Mouse (Mus musculus) forebrain, embryonic 13.5 days (tissue): ENCODE results near the gene Epb41l1. TPM values are rescaled to one million over a fixed set of nuclear protein-coding genes. Genes with fewer than 3 reads are reported as not detected.

Experiments used
- ATAC-seq: fragments of 200-750 bp; cut with Nextera tagmentation; 2 replicates; pipeline ENCODE4 v1.8.0; 2017
- H3K27ac ChIP-seq: fragments of 300-500 bp; sonication (generic); 2 replicates; pipeline ENCODE4 v1.5.1; 2015; ENCODE audit warnings: inconsistent platforms, mild to moderate bottlenecking, moderate library complexity
- H3K27me3 ChIP-seq: fragments of 300-500 bp; sonication (generic); 2 replicates; pipeline ENCODE4 v1.6.1; 2015; ENCODE audit warnings: mild to moderate bottlenecking, inconsistent platforms
- H3K36me3 ChIP-seq: fragments of 300-500 bp; sonication (generic); 2 replicates; pipeline ENCODE4 v1.6.1; 2015; ENCODE audit warnings: mild to moderate bottlenecking, inconsistent platforms; ENCODE audit not compliant: poor library complexity, severe bottlenecking
- H3K4me1 ChIP-seq: fragments of 300-500 bp; sonication (generic); 2 replicates; pipeline ENCODE4 v1.6.1; 2015; ENCODE audit warnings: inconsistent platforms
- H3K4me2 ChIP-seq: fragments of 300-500 bp; sonication (generic); 2 replicates; pipeline ENCODE4 v1.6.1; 2015; ENCODE audit warnings: inconsistent platforms, mild to moderate bottlenecking, moderate library complexity
- H3K4me3 ChIP-seq: fragments of 300-500 bp; sonication (generic); 2 replicates; pipeline ENCODE4 v1.5.1; 2015; ENCODE audit warnings: mild to moderate bottlenecking, inconsistent platforms
- H3K9ac ChIP-seq: fragments of 300-500 bp; sonication (generic); 2 replicates; pipeline ENCODE4 v1.6.1; 2015; ENCODE audit warnings: mild to moderate bottlenecking, inconsistent platforms
- H3K9me3 ChIP-seq: fragments of 300-500 bp; sonication (generic); replicated peaks from 2 replicates; pipeline ENCODE4 v1.6.1; 2016; ENCODE audit warnings: inconsistent platforms
- WGBS: fragments of 180-500 bp; shearing (Covaris S2); methylation state at CpG from one replicate; pipeline ENCODE4 v1.1.7; 2015; 5-methylcytosine and 5-hydroxymethylcytosine counted together
- polyA plus RNA-seq: library from polyadenylated mRNA; unstranded; fragments of >200 nt; fragmentation: Nextera tagmentation; extraction: Ambion mirVana; gene quantifications from 2 replicates; pipeline ENCODE4 v1.2.1, GENCODE M21; 2015

Gene Epb41l1
- polyA plus RNA-seq, 1 experiment from 2014 or later: 5.3 TPM

DNA sequence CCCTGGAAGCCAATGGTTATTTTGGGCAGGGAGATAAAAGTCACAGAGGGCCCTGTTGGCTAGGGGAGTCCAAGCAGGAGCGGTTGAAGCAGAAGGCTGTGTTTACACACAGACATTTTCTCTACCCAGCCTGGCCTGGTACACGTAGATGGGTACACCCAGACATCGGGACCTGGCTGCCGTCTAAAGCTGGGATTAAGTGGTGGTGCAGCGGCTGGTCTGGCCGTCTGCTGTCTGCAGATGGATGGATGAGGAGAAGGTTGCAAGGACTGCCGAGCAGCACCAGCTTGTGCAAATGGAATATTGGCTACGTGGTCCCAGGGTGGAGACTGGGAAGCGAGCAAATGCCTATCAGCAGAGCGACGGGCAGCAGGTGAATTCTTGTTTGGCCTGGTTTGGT is 46.8 kb downstream of the Epb41l1 start:
- ATAC-seq: no peak
- 88% methylated on average over 11 of the region's 11 CpGs for WGBS
- Histone ChIP-seq H3K36me3 (no peaks in the 10 kb centered on the region), H3K4me3 (no peak overlapping the region), H3K4me2 (no peak overlapping the region), H3K9me3 (no peaks in the 10 kb centered on the region), H3K27ac (no peak overlapping the region), H3K27me3 (no peaks in the 10 kb centered on the region), H3K4me1 (peaks cover 4% of the 10 kb centered on the region), H3K9ac (no peak overlapping the region)

- H3K27ac ChIP-seq: no peak overlapping the region
- no peak for ATAC-seq
- 88% methylated on average over 5 of the region's 5 CpGs for WGBS
These were observed 48.2 kb downstream of the Epb41l1 start for GRCm38 (mm10) chr2:156468890-156469289.

DNA sequence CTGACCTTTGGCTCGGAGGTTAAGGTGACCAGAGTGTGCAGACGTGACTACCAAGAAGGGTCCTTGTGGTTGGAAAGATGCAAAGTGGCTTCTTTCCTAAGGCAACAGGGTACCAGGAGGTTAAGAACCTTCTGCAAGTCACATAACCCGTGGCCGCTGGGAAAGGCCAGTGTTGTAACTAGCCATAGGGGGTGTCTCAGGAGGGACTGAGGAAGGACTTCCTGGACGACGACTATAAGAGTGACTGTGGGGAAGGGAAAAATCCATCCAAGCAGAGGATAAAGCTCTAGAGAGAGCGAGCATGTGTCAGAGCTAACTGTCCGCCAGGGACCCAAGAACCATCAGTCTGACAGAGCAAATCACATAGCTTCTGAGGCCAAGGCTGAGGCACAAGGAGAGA is 48.8 kb downstream of the Epb41l1 start:
- ATAC-seq: no peak
- Histone ChIP-seq H3K4me2 (no peak overlapping the region), H3K27me3 (no peaks in the 10 kb centered on the region), H3K9me3 (no peaks in the 10 kb centered on the region), H3K9ac (no peak overlapping the region), H3K27ac (no peak overlapping the region), H3K4me3 (no peak overlapping the region), H3K4me1 (no peaks in the 10 kb centered on the region), H3K36me3 (no peaks in the 10 kb centered on the region)
- 74% methylated on average over 8 of the region's 8 CpGs for WGBS

More at GRCm38 (mm10) chr2:156468890-156469289, 48.2 kb downstream of the Epb41l1 start:
- Histone ChIP-seq H3K27me3 (no peaks in the 10 kb centered on the region), H3K4me3 (no peak overlapping the region), H3K9ac (no peak overlapping the region), H3K4me1 (no peaks in the 10 kb centered on the region), H3K9me3 (no peaks in the 10 kb centered on the region), H3K4me2 (no peak overlapping the region), H3K36me3 (no peaks in the 10 kb centered on the region)

GRCm38 (mm10) chr2:156470938-156471337 is 50.2 kb downstream of the Epb41l1 start:
- Histone ChIP-seq H3K27me3 (no peaks in the 10 kb centered on the region), H3K4me3 (no peak overlapping the region), H3K36me3 (no peaks in the 10 kb centered on the region), H3K9ac (no peak overlapping the region), H3K27ac (no peak overlapping the region), H3K4me2 (no peak overlapping the region), H3K9me3 (no peaks in the 10 kb centered on the region), H3K4me1 (peaks cover 11% of the 10 kb centered on the region)
- no peak for ATAC-seq
- 86% methylated on average over 7 of the region's 7 CpGs for WGBS

DNA sequence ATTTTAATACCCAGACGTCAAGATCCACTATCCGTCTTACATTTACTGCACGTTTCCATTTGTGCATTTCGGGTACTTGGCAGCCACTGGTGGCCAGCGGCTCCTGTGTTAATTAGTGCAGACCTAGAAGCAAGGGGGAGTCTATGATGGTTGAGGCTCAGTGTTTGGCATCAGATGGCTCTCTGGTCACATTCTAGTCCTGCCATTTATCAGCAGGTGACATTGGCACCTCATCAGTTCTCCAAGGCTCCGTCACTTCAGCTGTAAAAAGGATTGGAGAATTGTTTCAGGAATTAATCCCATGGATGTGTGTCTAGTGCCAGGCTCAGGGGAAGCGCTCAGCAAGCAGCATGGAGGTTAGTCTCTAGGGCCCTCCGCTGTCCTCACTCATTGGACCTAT is 51.6 kb downstream of the Epb41l1 start:
- H3K4me1 ChIP-seq: peaks cover 21% of the 10 kb centered on the region
- no peak overlapping the region for H3K27ac ChIP-seq
- no peak overlapping the region for H3K9ac ChIP-seq
- H3K36me3 ChIP-seq: no peaks in the 10 kb centered on the region
- no peak overlapping the region for H3K4me2 ChIP-seq
- no peak for ATAC-seq
- no peak overlapping the region for H3K4me3 ChIP-seq
- H3K9me3 ChIP-seq: no peaks in the 10 kb centered on the region
- H3K27me3 ChIP-seq: no peaks in the 10 kb centered on the region
- WGBS: 88% methylated on average over 8 of the region's 8 CpGs

DNA sequence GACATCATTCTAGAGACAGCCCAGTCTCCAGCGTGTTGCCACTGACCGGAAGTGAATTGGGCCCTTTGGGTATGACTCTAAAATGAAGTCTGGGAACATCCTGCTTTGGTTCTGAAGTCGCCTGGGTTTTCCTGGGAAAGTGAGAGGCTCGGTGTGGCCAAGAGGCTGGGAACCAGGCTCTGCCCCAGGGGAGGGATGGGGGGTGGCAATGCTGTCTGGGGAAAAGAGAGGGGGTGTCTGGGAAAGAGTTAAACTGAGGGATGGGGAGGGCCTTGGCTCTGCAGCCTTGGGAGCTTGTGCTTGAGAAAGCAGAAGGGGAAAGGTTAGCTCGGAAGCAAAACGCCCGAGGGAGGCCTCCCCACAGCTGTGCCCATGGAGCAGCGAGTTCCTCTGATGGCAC is 53.0 kb downstream of the Epb41l1 start:
- H3K27me3 ChIP-seq: no peaks in the 10 kb centered on the region
- H3K4me3 ChIP-seq: no peak overlapping the region
- no peaks in the 10 kb centered on the region for H3K36me3 ChIP-seq
- no peak for ATAC-seq
- H3K4me1 ChIP-seq: peaks cover 21% of the 10 kb centered on the region
- no peak overlapping the region for H3K27ac ChIP-seq
- no peak overlapping the region for H3K4me2 ChIP-seq
- H3K9ac ChIP-seq: no peak overlapping the region
- 73% methylated on average over 8 of the region's 8 CpGs for WGBS
- no peaks in the 10 kb centered on the region for H3K9me3 ChIP-seq

GRCm38 (mm10) chr2:156474111-156474510 is 53.4 kb downstream of the Epb41l1 start:
- Histone ChIP-seq H3K4me1 (peaks cover 21% of the 10 kb centered on the region), H3K4me2 (no peak overlapping the region), H3K9ac (no peak overlapping the region), H3K27me3 (no peaks in the 10 kb centered on the region), H3K4me3 (no peak overlapping the region), H3K27ac (no peak overlapping the region), H3K9me3 (no peaks in the 10 kb centered on the region), H3K36me3 (no peaks in the 10 kb centered on the region)
- no peak for ATAC-seq
- WGBS: 59% methylated on average over 3 of the region's 3 CpGs

GRCm38 (mm10) chr2:156474891-156475284 is 54.2 kb downstream of the Epb41l1 start:
- Histone ChIP-seq H3K27ac (0 out of 2 replicates have a peak overlapping the region, but pooled peaks have one; percentile 25), H3K36me3 (no peaks in the 10 kb centered on the region), H3K9me3 (no peaks in the 10 kb centered on the region), H3K9ac (peak overlapping the region; percentile 93), H3K4me3 (peak overlapping the region; percentile 69), H3K27me3 (no peaks in the 10 kb centered on the region), H3K4me1 (peaks cover 26% of the 10 kb centered on the region), H3K4me2 (peak overlapping the region; percentile 90)
- ATAC-seq: peak; percentile 60
- 31% methylated on average over 12 of the region's 12 CpGs for WGBS

DNA sequence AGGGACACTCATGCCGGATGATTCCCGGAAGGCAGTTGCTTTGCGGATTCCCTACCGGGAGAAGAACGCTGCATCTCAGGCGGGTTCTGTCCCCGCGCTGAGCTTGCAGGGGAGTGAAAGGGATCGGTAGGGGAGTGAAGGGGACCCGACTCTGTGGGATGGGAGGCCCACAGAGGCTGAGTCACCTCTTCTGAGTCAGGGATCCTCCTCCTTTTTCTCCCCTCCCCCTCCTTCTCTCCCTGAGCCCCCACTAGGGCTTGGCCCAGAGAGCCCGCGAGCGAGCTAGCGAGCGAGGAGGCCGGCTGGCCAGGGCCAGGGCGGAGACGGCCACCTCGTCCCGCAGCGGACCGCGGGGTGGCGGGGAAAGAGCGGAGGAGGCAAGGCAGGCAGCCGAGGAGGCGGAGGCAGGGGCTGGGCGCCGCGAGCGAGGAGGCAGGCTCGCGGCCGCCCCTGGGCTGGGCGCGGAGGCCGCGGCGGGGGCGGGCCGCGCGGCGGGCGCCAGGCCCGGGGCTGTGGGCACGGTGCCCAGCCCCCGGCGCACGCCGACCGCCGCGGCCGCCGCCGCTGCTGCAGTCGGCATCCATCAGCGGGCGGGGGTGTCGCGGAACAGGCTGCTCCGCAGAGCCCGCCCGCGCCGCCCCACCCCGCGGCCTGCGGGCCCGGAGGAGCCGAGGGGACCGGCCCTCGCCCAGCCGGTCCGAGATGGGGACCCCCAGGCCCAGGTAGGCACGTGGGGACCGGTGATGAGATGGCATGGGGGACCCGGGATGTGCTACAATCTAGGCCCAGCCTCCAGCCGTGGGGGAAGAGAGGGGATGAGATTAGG is 54.8 kb downstream of the Epb41l1 start:
- peak; percentile 72 for ATAC-seq
- peaks cover 28% of the 10 kb centered on the region for H3K4me1 ChIP-seq
- H3K4me2 ChIP-seq: peak overlapping the region; percentile 90
- WGBS: under 1% methylated on average over 32 of the region's 80 CpGs
- H3K27ac ChIP-seq: peak overlapping the region; percentile 69
- H3K9me3 ChIP-seq: no peaks in the 10 kb centered on the region
- H3K4me3 ChIP-seq: peak overlapping the region; percentile 69
- H3K27me3 ChIP-seq: no peaks in the 10 kb centered on the region
- no peaks in the 10 kb centered on the region for H3K36me3 ChIP-seq
- H3K9ac ChIP-seq: peak overlapping the region; percentile 93

DNA sequence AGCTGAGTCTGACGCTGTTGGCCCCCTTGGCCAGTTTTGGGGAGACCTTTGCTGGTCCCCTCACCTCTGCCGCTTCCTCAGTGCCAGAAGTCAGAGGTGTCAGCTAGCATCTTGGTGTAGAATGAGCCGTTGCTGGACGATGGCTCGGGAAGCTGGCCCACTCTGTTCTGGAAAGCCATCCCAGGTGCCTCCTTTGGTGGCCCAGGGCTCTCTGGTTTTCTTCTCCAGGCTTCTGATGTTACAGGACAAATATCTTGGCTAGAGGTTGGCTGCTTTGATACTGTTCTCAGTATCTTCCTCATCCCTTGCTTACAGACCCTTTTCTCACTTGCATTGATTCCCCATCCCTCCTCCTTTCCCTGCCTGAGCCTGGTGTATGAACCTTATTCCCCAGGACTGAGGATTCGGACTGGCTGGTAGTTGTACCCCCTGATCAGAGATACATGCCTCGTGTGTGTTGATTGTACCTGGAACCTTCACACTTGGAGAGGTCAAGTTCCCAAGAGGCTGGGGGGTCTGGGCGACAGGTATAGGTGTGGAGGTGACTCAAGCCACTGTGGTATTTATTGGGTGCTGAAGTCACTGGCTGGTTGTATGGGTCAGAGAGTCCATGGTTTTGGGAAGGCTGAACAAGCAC is 55.5 kb downstream of the Epb41l1 start:
- 26% methylated on average over 8 of the region's 8 CpGs for WGBS
- peaks cover 28% of the 10 kb centered on the region for H3K4me1 ChIP-seq
- H3K9ac ChIP-seq: peak overlapping the region; percentile 93
- H3K27me3 ChIP-seq: no peaks in the 10 kb centered on the region
- H3K4me2 ChIP-seq: peak overlapping the region; percentile 90
- no peaks in the 10 kb centered on the region for H3K36me3 ChIP-seq
- no peaks in the 10 kb centered on the region for H3K9me3 ChIP-seq
- H3K4me3 ChIP-seq: peak overlapping the region; percentile 69
- ATAC-seq: no peak
- H3K27ac ChIP-seq: peak overlapping the region; percentile 67

DNA sequence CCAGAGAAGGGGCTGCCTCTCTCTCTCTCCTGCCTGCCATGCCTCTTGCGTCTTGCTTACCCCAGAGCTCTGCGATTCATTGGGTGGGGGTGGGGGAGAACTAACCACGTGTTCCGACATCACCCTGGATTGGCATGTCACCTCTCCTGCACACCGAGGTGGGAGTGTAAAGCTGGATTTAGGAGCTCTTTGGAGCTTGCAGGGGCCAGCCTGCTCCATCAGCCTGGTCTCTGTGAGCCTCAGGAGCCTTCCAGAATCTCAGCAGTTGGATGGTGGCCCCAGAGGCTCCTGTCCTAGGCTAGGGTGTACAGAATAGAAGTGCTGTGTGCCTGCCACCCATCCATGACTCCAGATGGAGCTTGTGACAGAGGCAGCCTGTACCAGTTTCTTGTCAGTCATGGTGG is 56.0 kb downstream of the Epb41l1 start:
- Histone ChIP-seq H3K27ac (0 out of 2 replicates have a peak overlapping the region, but pooled peaks have one; percentile 32), H3K27me3 (no peaks in the 10 kb centered on the region), H3K9me3 (no peaks in the 10 kb centered on the region), H3K9ac (peak overlapping the region; percentile 93), H3K4me2 (peak overlapping the region; percentile 90), H3K4me3 (peak overlapping the region; percentile 69), H3K4me1 (peaks cover 28% of the 10 kb centered on the region), H3K36me3 (no peaks in the 10 kb centered on the region)
- ATAC-seq: 0 out of 2 replicates have a peak, but pooled peaks have one; percentile 10
- 44% methylated on average over 5 of the region's 5 CpGs for WGBS

DNA sequence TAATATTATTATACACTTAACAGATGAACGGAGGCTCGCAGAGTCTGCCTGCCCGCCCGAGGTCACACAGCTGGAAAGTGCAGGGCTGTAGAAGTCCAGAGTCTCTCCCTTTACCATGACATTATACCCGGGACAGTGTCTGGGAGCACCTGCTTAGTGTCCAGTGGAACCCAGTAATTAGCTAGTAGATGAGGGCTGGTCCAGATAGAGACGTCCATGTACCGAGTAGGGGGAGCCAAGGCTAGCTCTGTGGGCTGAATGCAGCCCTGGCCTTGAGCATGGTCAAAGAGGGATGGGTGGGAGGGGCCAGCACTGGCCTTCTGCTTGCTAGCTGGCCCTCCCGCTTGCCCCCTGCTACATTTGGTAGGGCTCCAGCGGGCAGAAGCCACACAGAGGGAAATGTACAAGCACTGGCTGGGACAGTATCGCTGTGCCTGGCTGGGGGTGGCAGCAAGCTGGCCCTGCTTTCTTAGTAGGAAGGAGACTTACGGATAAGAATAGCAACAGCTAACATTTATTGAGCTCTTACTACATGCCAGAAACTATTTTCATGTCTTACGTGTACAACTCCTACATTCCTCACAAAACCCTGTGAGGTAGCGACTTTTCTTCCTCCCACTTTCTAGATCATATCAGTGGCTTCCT is 57.5 kb downstream of the Epb41l1 start:
- H3K27me3 ChIP-seq: no peaks in the 10 kb centered on the region
- H3K4me3 ChIP-seq: no peak overlapping the region
- no peak overlapping the region for H3K4me2 ChIP-seq
- H3K9me3 ChIP-seq: no peaks in the 10 kb centered on the region
- H3K27ac ChIP-seq: no peak overlapping the region
- ATAC-seq: no peak
- 82% methylated on average over 13 of the region's 13 CpGs for WGBS
- H3K9ac ChIP-seq: peak overlapping the region; percentile 16; the same call in 1 of the 2 replicates
- H3K36me3 ChIP-seq: no peaks in the 10 kb centered on the region
- peaks cover 28% of the 10 kb centered on the region for H3K4me1 ChIP-seq
